Mouse (Mus musculus) bone marrow macrophage, adult 2 months (primary cell): ENCODE results near the gene Hrk.

Experiments
- CTCF ChIP-seq: IDR thresholded peaks from 2 replicates; pipeline ENCODE4 v1.5.1; 2012; ENCODE audit warnings: low read depth, mild to moderate bottlenecking, low read length, moderate library complexity
- POLR2A ChIP-seq: IDR thresholded peaks from 2 replicates; pipeline ENCODE4 v1.6.1; 2012; ENCODE audit warnings: mild to moderate bottlenecking, low read depth, low read length, borderline replicate concordance

GRCm38 (mm10) chr5:118147264-118147663 lies 17.2 kb upstream of the Hrk start:
- TF ChIP-seq CTCF (no peak), POLR2A (no peak)
